Mouse (Mus musculus) cerebellum, adult 2 months (tissue): ENCODE measurements around the gene Nqo1.

Experiments
- CTCF ChIP-seq: fragments of 200-500 bp; IDR thresholded peaks from 2 replicates; pipeline ENCODE4 v1.5.1; 2011; ENCODE audit warnings: low read depth, mild to moderate bottlenecking, control low read depth, low read length, moderate library complexity, borderline replicate concordance; ENCODE audit not compliant: insufficient read depth
- POLR2A ChIP-seq: fragments of 200-500 bp; IDR thresholded peaks from 2 replicates; pipeline ENCODE4 v1.6.1; 2011; ENCODE audit warnings: low read length, control low read depth, borderline replicate concordance; ENCODE audit not compliant: insufficient read depth

DNA sequence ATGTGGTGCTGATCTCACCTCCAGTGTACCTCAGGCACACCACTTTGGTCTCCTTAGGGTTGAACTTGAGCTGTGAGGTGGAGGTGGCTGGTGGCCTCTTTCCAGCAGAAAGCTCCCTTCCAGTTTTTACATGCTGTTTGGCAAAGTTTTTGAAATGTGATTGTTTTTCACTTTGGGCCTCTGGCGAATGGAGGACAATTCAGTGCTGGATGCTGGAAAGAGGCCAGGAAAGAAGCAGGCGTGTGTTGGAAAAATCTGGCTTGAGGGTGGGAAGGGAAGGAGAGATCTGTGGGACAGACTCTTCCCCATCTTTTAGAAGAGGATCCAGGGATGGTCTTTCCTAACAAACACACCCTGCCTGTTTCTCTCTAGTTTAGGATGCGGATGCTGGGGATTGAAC is 41.6 kb upstream of the Nqo1 start:
- TF ChIP-seq CTCF (no peak), POLR2A (no peak)
